Mouse (Mus musculus): ENCODE data around the gene Ino80d.

GRCm38 (mm10) chr1:63098831-63099230 is 15.6 kb downstream of the Ino80d start:
- TF ChIP-seq TAL1 (IDR thresholded peaks at IDR 0.05; ENCODE audit: low read length) (no peak), GATA1 (IDR thresholded peaks at IDR 0.05; ENCODE audit: low read length) (no peak)

Data from erythroblast, embryonic 14.5 days (primary cell).